Mouse (Mus musculus): ENCODE measurements around the gene Lgals12. TPM values are rescaled to one million over a fixed set of nuclear protein-coding genes. Genes with fewer than 3 reads are reported as not detected.

Gene Lgals12
- polyA plus RNA-seq, 1 experiment from 2014 or later: 0.29 TPM

DNA sequence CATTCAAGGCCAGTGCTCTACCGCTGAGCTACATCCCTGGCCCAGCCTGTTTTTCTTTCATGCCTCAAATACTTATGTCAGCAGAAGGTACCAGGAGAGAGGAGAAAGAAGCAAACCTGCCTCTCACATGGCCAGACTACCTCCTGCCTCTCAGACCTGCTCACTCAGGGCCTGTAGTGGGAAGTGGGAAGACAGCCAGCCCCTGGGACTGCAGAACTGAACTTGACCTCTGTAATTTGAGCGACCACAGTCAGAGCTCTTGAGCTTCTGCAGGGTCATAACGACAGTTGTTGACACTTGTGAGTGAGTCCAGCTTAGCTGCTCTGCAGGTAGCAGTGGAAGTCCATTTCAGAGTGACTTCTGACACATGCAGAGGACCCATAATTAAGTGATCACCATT lies 15.0 kb downstream of the Lgals12 start:
- ATAC-seq (ENCODE audit: low FRiP score, low TSS enrichment) (no peak), DNase-seq (no peak)
- Histone ChIP-seq H3K4me1 (ENCODE audit: control insufficient read depth, insufficient read depth, low read length) (no peaks in the 10 kb centered on the region), H3K4me3 (replicated peaks; ENCODE audit: low read depth, low read length) (no peak overlapping the region), H3K4me2 (ENCODE audit: low read length) (no peak overlapping the region), H3K9me3 (ENCODE audit: control insufficient read depth, low read length) (no peaks in the 10 kb centered on the region), H3K27me3 (ENCODE audit: control insufficient read depth, insufficient read depth, low read length) (no peaks in the 10 kb centered on the region), H3K9ac (replicated peaks; ENCODE audit: low read length) (no peak overlapping the region), H3K36me3 (ENCODE audit: control insufficient read depth, insufficient read depth, low read length) (no peaks in the 10 kb centered on the region), H3K27ac (replicated peaks; ENCODE audit: low read depth, low read length) (no peak overlapping the region)
- 69% methylated on average over 3 of the region's 3 CpGs for WGBS

DNA sequence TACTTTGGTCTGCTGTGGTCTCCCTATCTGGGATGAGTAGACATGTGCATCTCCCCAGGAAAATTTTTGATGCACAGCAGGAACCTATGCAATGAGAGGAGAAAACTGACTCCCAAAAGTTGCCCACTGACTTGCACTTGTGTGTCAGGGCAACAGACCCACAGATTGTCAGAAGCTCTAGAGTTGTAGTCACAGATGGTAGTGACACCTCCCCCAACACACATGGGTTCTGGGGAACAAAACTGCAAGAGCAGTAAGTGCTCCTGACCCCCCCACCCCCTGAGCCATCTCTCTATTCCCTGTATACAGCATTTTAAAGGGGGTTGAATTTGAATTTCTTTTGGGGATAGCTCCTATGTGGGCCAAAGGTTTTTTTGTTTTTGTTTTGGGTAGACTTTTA lies 16.2 kb downstream of the Lgals12 start:
- Histone ChIP-seq H3K9ac (replicated peaks; ENCODE audit: low read length) (no peak overlapping the region), H3K4me1 (ENCODE audit: control insufficient read depth, insufficient read depth, low read length) (no peaks in the 10 kb centered on the region), H3K4me3 (replicated peaks; ENCODE audit: low read depth, low read length) (no peak overlapping the region), H3K27me3 (ENCODE audit: control insufficient read depth, insufficient read depth, low read length) (no peaks in the 10 kb centered on the region), H3K27ac (replicated peaks; ENCODE audit: low read depth, low read length) (no peak overlapping the region), H3K36me3 (ENCODE audit: control insufficient read depth, insufficient read depth, low read length) (no peaks in the 10 kb centered on the region), H3K4me2 (ENCODE audit: low read length) (no peak overlapping the region), H3K9me3 (ENCODE audit: control insufficient read depth, low read length) (no peaks in the 10 kb centered on the region)
- DNase-seq (no peak), ATAC-seq (ENCODE audit: low FRiP score, low TSS enrichment) (no peak)

DNA sequence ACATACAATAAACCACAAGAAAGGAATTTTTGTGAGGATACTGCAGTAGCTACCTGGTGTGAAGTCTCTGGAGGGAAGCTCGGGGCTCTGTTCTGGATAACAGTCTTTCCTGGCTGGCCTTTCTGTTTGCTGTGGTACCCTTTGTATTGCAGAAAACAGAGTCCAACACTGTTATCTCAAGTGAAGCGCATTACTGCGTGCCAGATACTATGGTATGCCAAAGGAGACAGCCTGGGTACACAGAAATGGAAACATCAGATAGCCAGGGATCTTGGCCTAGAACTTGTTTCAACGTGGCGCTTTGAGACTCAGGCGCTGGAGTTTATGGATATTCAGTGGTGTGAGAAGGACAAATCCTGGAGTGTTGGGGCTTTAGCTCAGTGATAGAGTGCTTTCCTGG lies 21.2 kb downstream of the Lgals12 start:
- H3K4me3 ChIP-seq (replicated peaks; ENCODE audit: low read depth, low read length): no peak overlapping the region
- DNase-seq: no peak
- no peak overlapping the region for H3K27ac ChIP-seq (replicated peaks; ENCODE audit: low read depth, low read length)
- no peak overlapping the region for H3K9ac ChIP-seq (replicated peaks; ENCODE audit: low read length)
- H3K9me3 ChIP-seq (ENCODE audit: control insufficient read depth, low read length): no peaks in the 10 kb centered on the region
- H3K4me2 ChIP-seq (ENCODE audit: low read length): no peak overlapping the region
- ATAC-seq (ENCODE audit: low FRiP score, low TSS enrichment): no peak
- H3K27me3 ChIP-seq (ENCODE audit: control insufficient read depth, insufficient read depth, low read length): no peaks in the 10 kb centered on the region
- 95% methylated on average over 6 of the region's 6 CpGs for WGBS
- H3K4me1 ChIP-seq (ENCODE audit: control insufficient read depth, insufficient read depth, low read length): no peaks in the 10 kb centered on the region
- no peaks in the 10 kb centered on the region for H3K36me3 ChIP-seq (ENCODE audit: control insufficient read depth, insufficient read depth, low read length)

DNA sequence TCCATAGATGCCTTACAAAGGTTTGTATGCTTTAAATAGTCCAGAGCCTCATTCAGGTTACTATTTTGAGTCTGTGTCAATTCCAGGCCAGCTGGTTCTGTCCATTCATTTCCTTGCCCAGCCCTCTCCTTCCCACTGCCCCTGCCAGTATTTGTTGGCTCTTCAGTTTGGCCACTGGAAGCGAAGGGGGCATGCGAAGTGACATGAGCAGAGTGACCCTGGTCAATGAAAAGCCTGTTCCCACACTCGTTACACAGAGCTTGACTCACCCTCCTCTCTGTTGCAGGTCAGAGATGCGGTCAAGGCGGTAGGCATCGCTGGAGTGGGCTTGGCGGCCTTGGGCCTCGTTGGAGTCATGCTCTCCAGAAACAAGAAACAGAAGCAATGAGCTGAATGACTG lies 21.7 kb downstream of the Lgals12 start:
- WGBS: 88% methylated on average over 8 of the region's 8 CpGs
- Histone ChIP-seq H3K27ac (replicated peaks; ENCODE audit: low read depth, low read length) (no peak overlapping the region), H3K4me2 (ENCODE audit: low read length) (no peak overlapping the region), H3K4me3 (replicated peaks; ENCODE audit: low read depth, low read length) (no peak overlapping the region), H3K36me3 (ENCODE audit: control insufficient read depth, insufficient read depth, low read length) (no peaks in the 10 kb centered on the region), H3K4me1 (ENCODE audit: control insufficient read depth, insufficient read depth, low read length) (no peaks in the 10 kb centered on the region), H3K27me3 (ENCODE audit: control insufficient read depth, insufficient read depth, low read length) (no peaks in the 10 kb centered on the region), H3K9ac (replicated peaks; ENCODE audit: low read length) (no peak overlapping the region), H3K9me3 (ENCODE audit: control insufficient read depth, low read length) (no peaks in the 10 kb centered on the region)
- DNase-seq (no peak), ATAC-seq (ENCODE audit: low FRiP score, low TSS enrichment) (no peak)

DNA sequence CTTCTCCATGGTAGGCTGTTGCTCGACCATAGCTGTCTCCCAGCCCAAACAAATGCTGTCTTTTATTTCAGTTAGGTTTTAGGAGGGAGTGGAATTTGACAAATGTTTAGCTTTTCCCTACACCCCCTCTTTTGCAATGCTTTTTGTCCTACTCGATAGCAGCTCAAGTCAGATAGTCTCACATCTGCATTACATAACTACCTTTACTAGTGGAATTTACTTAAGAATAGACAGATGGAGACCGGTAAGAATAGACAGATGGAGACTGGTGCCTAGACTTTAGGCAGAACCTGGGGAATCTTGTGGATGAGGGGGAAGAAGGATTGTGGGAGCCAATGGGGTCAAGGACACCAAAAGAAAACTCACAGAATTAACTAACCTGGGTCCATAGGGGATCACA lies 23.4 kb downstream of the Lgals12 start:
- ATAC-seq (ENCODE audit: low FRiP score, low TSS enrichment): no peak
- 83% methylated on average over 3 of the region's 3 CpGs for WGBS

DNA sequence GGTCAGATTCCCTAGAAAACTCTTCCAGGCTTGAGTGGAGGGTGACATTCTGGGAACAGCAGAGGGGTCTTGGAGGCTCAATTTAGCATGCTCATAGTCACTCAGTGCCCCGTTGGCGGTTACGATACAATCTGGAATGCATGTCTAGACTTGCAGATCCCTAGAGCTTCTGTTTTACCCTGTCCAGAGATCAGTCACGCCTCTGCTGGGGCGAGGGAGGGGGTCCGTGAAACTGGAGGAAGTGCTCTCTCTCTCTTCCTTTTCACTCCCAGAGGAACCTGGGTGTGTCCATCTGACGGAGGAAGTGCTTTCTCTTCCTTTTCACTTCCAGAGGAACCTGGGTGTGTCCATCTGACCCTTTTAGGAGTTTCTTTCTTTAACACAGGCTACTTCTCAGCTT lies 23.9 kb downstream of the Lgals12 start:
- no peak overlapping the region for H3K4me2 ChIP-seq (ENCODE audit: low read length)
- no peaks in the 10 kb centered on the region for H3K27me3 ChIP-seq (ENCODE audit: control insufficient read depth, insufficient read depth, low read length)
- H3K4me3 ChIP-seq (replicated peaks; ENCODE audit: low read depth, low read length): no peak overlapping the region
- no peak for ATAC-seq (ENCODE audit: low FRiP score, low TSS enrichment)
- no peak overlapping the region for H3K9ac ChIP-seq (replicated peaks; ENCODE audit: low read length)
- H3K9me3 ChIP-seq (ENCODE audit: control insufficient read depth, low read length): no peaks in the 10 kb centered on the region
- H3K27ac ChIP-seq (replicated peaks; ENCODE audit: low read depth, low read length): no peak overlapping the region
- DNase-seq: no peak
- no peaks in the 10 kb centered on the region for H3K36me3 ChIP-seq (ENCODE audit: control insufficient read depth, insufficient read depth, low read length)
- WGBS: 63% methylated on average over 7 of the region's 7 CpGs
- H3K4me1 ChIP-seq (ENCODE audit: control insufficient read depth, insufficient read depth, low read length): no peaks in the 10 kb centered on the region

More for the DNA sequence above, 23.4 kb downstream of the Lgals12 start:
- Histone ChIP-seq H3K9me3 (ENCODE audit: control insufficient read depth, low read length) (no peaks in the 10 kb centered on the region), H3K27me3 (ENCODE audit: control insufficient read depth, insufficient read depth, low read length) (no peaks in the 10 kb centered on the region), H3K36me3 (ENCODE audit: control insufficient read depth, insufficient read depth, low read length) (no peaks in the 10 kb centered on the region), H3K4me2 (ENCODE audit: low read length) (no peak overlapping the region), H3K27ac (replicated peaks; ENCODE audit: low read depth, low read length) (no peak overlapping the region), H3K4me3 (replicated peaks; ENCODE audit: low read depth, low read length) (no peak overlapping the region), H3K9ac (replicated peaks; ENCODE audit: low read length) (no peak overlapping the region), H3K4me1 (ENCODE audit: control insufficient read depth, insufficient read depth, low read length) (no peaks in the 10 kb centered on the region)
- DNase-seq: no peak

DNA sequence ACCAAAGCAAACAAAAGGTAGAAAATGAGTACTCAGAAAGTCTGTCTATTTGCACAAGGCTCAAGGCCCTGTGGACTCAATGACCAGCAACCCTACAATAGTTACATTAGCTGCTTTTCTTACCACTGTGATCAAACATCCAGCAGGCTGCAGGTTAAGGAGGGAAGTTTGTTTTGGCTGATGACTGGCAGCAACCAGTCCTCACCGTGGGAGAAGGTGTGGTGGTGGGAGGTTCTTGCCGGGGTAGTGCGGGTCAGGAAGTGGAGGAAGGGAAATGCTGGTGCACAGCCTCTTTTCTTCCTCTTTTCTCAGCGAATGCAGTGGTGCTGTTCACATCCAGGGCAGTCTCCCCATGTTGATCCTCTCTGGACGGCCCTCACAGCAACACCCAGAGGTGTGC lies 26.0 kb downstream of the Lgals12 start:
- 78% methylated on average over 5 of the region's 5 CpGs for WGBS
- DNase-seq (no peak), ATAC-seq (ENCODE audit: low FRiP score, low TSS enrichment) (no peak)

DNA sequence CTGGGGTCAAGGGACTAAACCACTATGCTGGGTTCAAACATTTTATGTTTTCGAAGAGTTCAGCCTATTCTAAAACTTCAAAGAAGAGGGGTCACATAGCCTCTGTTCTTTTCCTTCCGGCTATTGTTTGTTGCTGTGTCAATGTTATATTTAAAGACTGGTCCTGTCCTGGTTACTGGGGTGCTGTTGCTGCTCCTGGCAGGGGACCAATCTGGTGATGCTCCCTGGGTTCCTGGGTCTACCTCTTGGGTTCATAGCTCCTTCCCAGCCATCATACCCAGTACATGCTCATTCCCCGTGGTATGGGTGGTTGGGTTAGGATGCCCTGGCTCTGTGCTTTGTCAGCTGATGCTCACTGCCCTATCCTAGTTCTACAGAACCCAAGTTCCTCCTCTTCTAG lies 29.3 kb downstream of the Lgals12 start:
- Histone ChIP-seq H3K9me3 (ENCODE audit: control insufficient read depth, low read length) (no peaks in the 10 kb centered on the region), H3K4me1 (ENCODE audit: control insufficient read depth, insufficient read depth, low read length) (no peaks in the 10 kb centered on the region), H3K27ac (replicated peaks; ENCODE audit: low read depth, low read length) (no peak overlapping the region), H3K4me2 (ENCODE audit: low read length) (no peak overlapping the region), H3K36me3 (ENCODE audit: control insufficient read depth, insufficient read depth, low read length) (no peaks in the 10 kb centered on the region), H3K9ac (replicated peaks; ENCODE audit: low read length) (no peak overlapping the region), H3K27me3 (ENCODE audit: control insufficient read depth, insufficient read depth, low read length) (no peaks in the 10 kb centered on the region), H3K4me3 (replicated peaks; ENCODE audit: low read depth, low read length) (no peak overlapping the region)
- 96% methylated on average over 3 of the region's 3 CpGs for WGBS
- no peak for DNase-seq
- no peak for ATAC-seq (ENCODE audit: low FRiP score, low TSS enrichment)

More for the DNA sequence above, 26.0 kb downstream of the Lgals12 start:
- no peak overlapping the region for H3K4me2 ChIP-seq (ENCODE audit: low read length)
- H3K36me3 ChIP-seq (ENCODE audit: control insufficient read depth, insufficient read depth, low read length): no peaks in the 10 kb centered on the region
- no peaks in the 10 kb centered on the region for H3K9me3 ChIP-seq (ENCODE audit: control insufficient read depth, low read length)
- H3K9ac ChIP-seq (replicated peaks; ENCODE audit: low read length): no peak overlapping the region
- no peaks in the 10 kb centered on the region for H3K4me1 ChIP-seq (ENCODE audit: control insufficient read depth, insufficient read depth, low read length)
- no peak overlapping the region for H3K4me3 ChIP-seq (replicated peaks; ENCODE audit: low read depth, low read length)
- no peaks in the 10 kb centered on the region for H3K27me3 ChIP-seq (ENCODE audit: control insufficient read depth, insufficient read depth, low read length)
- no peak overlapping the region for H3K27ac ChIP-seq (replicated peaks; ENCODE audit: low read depth, low read length)

DNA sequence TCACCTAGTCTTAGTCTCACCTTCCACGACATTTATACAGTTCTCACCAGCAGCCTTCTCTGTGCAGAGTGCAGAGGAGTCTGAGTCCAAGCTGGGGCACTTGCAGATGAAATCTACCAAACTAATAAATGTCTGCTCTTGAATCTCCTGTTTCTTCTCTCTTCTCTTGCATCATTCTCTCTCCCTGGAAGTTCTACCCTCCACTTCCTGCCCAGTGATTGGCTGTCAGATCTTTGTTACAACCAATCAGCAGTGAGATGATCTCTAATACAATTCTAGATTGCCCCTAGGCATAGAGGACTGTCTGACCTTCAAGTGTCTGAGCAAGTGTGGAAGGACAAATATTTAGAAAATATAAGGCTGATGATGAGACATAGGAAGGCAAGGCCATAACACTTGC lies 30.8 kb downstream of the Lgals12 start:
- H3K9me3 ChIP-seq (ENCODE audit: control insufficient read depth, low read length): no peaks in the 10 kb centered on the region

More for the DNA sequence above, 30.8 kb downstream of the Lgals12 start:
- 81% methylated on average over 1 of the region's 1 CpGs for WGBS
- H3K27me3 ChIP-seq (ENCODE audit: control insufficient read depth, insufficient read depth, low read length): no peaks in the 10 kb centered on the region
- no peak overlapping the region for H3K27ac ChIP-seq (replicated peaks; ENCODE audit: low read depth, low read length)
- no peak overlapping the region for H3K4me3 ChIP-seq (replicated peaks; ENCODE audit: low read depth, low read length)
- no peak for DNase-seq
- no peaks in the 10 kb centered on the region for H3K4me1 ChIP-seq (ENCODE audit: control insufficient read depth, insufficient read depth, low read length)
- no peak overlapping the region for H3K4me2 ChIP-seq (ENCODE audit: low read length)
- H3K36me3 ChIP-seq (ENCODE audit: control insufficient read depth, insufficient read depth, low read length): no peaks in the 10 kb centered on the region
- no peak for ATAC-seq (ENCODE audit: low FRiP score, low TSS enrichment)
- H3K9ac ChIP-seq (replicated peaks; ENCODE audit: low read length): no peak overlapping the region

Data from midbrain, embryonic 14.5 days (tissue).